Mouse (Mus musculus): ENCODE measurements at regions not wholly inside any gene's neighbourhood (a gene's known extent, or its start where the extent isn't known, plus 50 kb on each side); places are given as distances from the start of the nearest gene placed in this dataset.
A peak's percentile ranks its signal among the peaks of the same experiment; 100 is the strongest.

- H3K9me3 ChIP-seq (replicated peaks) = no peaks in the 10 kb centered on the region
- peaks cover 34% of the 10 kb centered on the region for H3K27me3 ChIP-seq (ENCODE audit: low read depth, poor library complexity, severe bottlenecking)
- H3K4me3 ChIP-seq = no peak overlapping the region
- H3K4me1 ChIP-seq = peaks cover 30% of the 10 kb centered on the region
- WGBS = 68% methylated on average over 21 of the region's 21 CpGs
- H3K27ac ChIP-seq (replicated peaks) = peak overlapping the region; percentile 57
- DNase-seq (ENCODE audit: low spot score) = no peak
- H3K36me3 ChIP-seq = no peaks in the 10 kb centered on the region
Observed at GRCm38 (mm10) chr5:111943337-111944162, 209.8 kb downstream of the Gm26897 start.

GRCm38 (mm10) chr5:111944273-111944971, 210.7 kb downstream of the Gm26897 start:
- Histone ChIP-seq H3K4me1 (peaks cover 30% of the 10 kb centered on the region), H3K36me3 (no peaks in the 10 kb centered on the region), H3K4me3 (peak overlapping the region; percentile 40), H3K9me3 (replicated peaks) (no peaks in the 10 kb centered on the region), H3K27me3 (ENCODE audit: low read depth, poor library complexity, severe bottlenecking) (peaks cover 34% of the 10 kb centered on the region), H3K27ac (replicated peaks) (peak overlapping the region; percentile 79)
- WGBS = 26% methylated on average over 26 of the region's 28 CpGs
- peak; percentile 32 for DNase-seq (ENCODE audit: low spot score)

- Histone ChIP-seq H3K4me1 (peaks cover 30% of the 10 kb centered on the region), H3K27me3 (ENCODE audit: low read depth, poor library complexity, severe bottlenecking) (peaks cover 34% of the 10 kb centered on the region), H3K27ac (replicated peaks) (peak overlapping the region; percentile 79), H3K36me3 (no peaks in the 10 kb centered on the region), H3K4me3 (no peak overlapping the region), H3K9me3 (replicated peaks) (no peaks in the 10 kb centered on the region)
- 64% methylated on average over 3 of the region's 3 CpGs for WGBS
- DNase-seq (ENCODE audit: low spot score) = no peak
Observed at GRCm38 (mm10) chr5:111944972-111945285, 211.2 kb downstream of the Gm26897 start.

- Histone ChIP-seq H3K27ac (replicated peaks) (no peak overlapping the region; the same call in 1 of the 2 replicates), H3K9me3 (replicated peaks) (no peaks in the 10 kb centered on the region), H3K27me3 (ENCODE audit: low read depth, poor library complexity, severe bottlenecking) (peaks cover 34% of the 10 kb centered on the region), H3K36me3 (no peaks in the 10 kb centered on the region), H3K4me1 (peaks cover 30% of the 10 kb centered on the region), H3K4me3 (no peak overlapping the region)
- DNase-seq (ENCODE audit: low spot score) = no peak
- WGBS = 88% methylated on average over 11 of the region's 11 CpGs
Observed at GRCm38 (mm10) chr5:111946281-111946680, 212.6 kb downstream of the Gm26897 start.

GRCm38 (mm10) chr5:111957698-111958097, 224.0 kb downstream of the Gm26897 start:
- H3K36me3 ChIP-seq = no peaks in the 10 kb centered on the region
- WGBS = 63% methylated on average over 28 of the region's 28 CpGs
- peak overlapping the region; percentile 77 for H3K27ac ChIP-seq (replicated peaks)
- DNase-seq (ENCODE audit: low spot score) = peak; percentile 42
- H3K4me1 ChIP-seq = peaks cover 24% of the 10 kb centered on the region
- H3K27me3 ChIP-seq (ENCODE audit: low read depth, poor library complexity, severe bottlenecking) = peaks cover 22% of the 10 kb centered on the region
- H3K4me3 ChIP-seq = peak overlapping the region; percentile 18; the same call in 1 of the 2 replicates
- H3K9me3 ChIP-seq (replicated peaks) = no peaks in the 10 kb centered on the region

GRCm38 (mm10) chr5:111958226-111958625, 224.5 kb downstream of the Gm26897 start:
- peak; percentile 78 for DNase-seq (ENCODE audit: low spot score)
- Histone ChIP-seq H3K4me1 (peaks cover 24% of the 10 kb centered on the region), H3K4me3 (peak overlapping the region; percentile 18), H3K27ac (replicated peaks) (peak overlapping the region; percentile 77), H3K9me3 (replicated peaks) (no peaks in the 10 kb centered on the region), H3K27me3 (ENCODE audit: low read depth, poor library complexity, severe bottlenecking) (peaks cover 22% of the 10 kb centered on the region), H3K36me3 (no peaks in the 10 kb centered on the region)
- 48% methylated on average over 17 of the region's 17 CpGs for WGBS

- Histone ChIP-seq H3K27me3 (ENCODE audit: low read depth, poor library complexity, severe bottlenecking) (no peaks in the 10 kb centered on the region), H3K27ac (replicated peaks) (no peak overlapping the region), H3K9me3 (replicated peaks) (no peaks in the 10 kb centered on the region), H3K4me1 (no peaks in the 10 kb centered on the region), H3K4me3 (no peak overlapping the region), H3K36me3 (no peaks in the 10 kb centered on the region)
- 92% methylated on average over 7 of the region's 7 CpGs for WGBS
- no peak for DNase-seq (ENCODE audit: low spot score)
Observed at GRCm38 (mm10) chr5:111965311-111965710, 231.6 kb downstream of the Gm26897 start.

- no peaks in the 10 kb centered on the region for H3K9me3 ChIP-seq (replicated peaks)
- DNase-seq (ENCODE audit: low spot score) = no peak
- no peak overlapping the region for H3K4me3 ChIP-seq
- H3K4me1 ChIP-seq = no peaks in the 10 kb centered on the region
- 83% methylated on average over 11 of the region's 11 CpGs for WGBS
- H3K27me3 ChIP-seq (ENCODE audit: low read depth, poor library complexity, severe bottlenecking) = no peaks in the 10 kb centered on the region
- H3K36me3 ChIP-seq = no peaks in the 10 kb centered on the region
- no peak overlapping the region for H3K27ac ChIP-seq (replicated peaks)
Observed at GRCm38 (mm10) chr5:111968121-111968520, 234.4 kb downstream of the Gm26897 start.

- Histone ChIP-seq H3K4me1 (no peaks in the 10 kb centered on the region), H3K36me3 (no peaks in the 10 kb centered on the region), H3K9me3 (replicated peaks) (no peaks in the 10 kb centered on the region), H3K27me3 (ENCODE audit: low read depth, poor library complexity, severe bottlenecking) (no peaks in the 10 kb centered on the region), H3K4me3 (no peak overlapping the region), H3K27ac (replicated peaks) (no peak overlapping the region)
- 87% methylated on average over 1 of the region's 1 CpGs for WGBS
- no peak for DNase-seq (ENCODE audit: low spot score)
Observed at GRCm38 (mm10) chr5:111968701-111969100, 235.0 kb downstream of the Gm26897 start.

GRCm38 (mm10) chr5:111971193-111971592, 237.5 kb downstream of the Gm26897 start:
- Histone ChIP-seq H3K9me3 (replicated peaks) (peaks cover 8% of the 10 kb centered on the region), H3K4me3 (no peak overlapping the region), H3K27ac (replicated peaks) (no peak overlapping the region), H3K4me1 (no peaks in the 10 kb centered on the region), H3K27me3 (ENCODE audit: low read depth, poor library complexity, severe bottlenecking) (no peaks in the 10 kb centered on the region), H3K36me3 (no peaks in the 10 kb centered on the region)
- no peak for DNase-seq (ENCODE audit: low spot score)
- 87% methylated on average over 3 of the region's 3 CpGs for WGBS

GRCm38 (mm10) chr5:111971952-111972351, 238.2 kb downstream of the Gm26897 start:
- Histone ChIP-seq H3K27ac (replicated peaks) (no peak overlapping the region), H3K36me3 (no peaks in the 10 kb centered on the region), H3K9me3 (replicated peaks) (peaks cover 8% of the 10 kb centered on the region), H3K27me3 (ENCODE audit: low read depth, poor library complexity, severe bottlenecking) (no peaks in the 10 kb centered on the region), H3K4me1 (no peaks in the 10 kb centered on the region), H3K4me3 (no peak overlapping the region)
- WGBS = 78% methylated on average over 3 of the region's 3 CpGs
- no peak for DNase-seq (ENCODE audit: low spot score)

GRCm38 (mm10) chr5:111975686-111976085, 242.0 kb downstream of the Gm26897 start:
- no peaks in the 10 kb centered on the region for H3K27me3 ChIP-seq (ENCODE audit: low read depth, poor library complexity, severe bottlenecking)
- no peaks in the 10 kb centered on the region for H3K36me3 ChIP-seq
- H3K9me3 ChIP-seq (replicated peaks) = peaks cover 9% of the 10 kb centered on the region
- no peak overlapping the region for H3K27ac ChIP-seq (replicated peaks)
- H3K4me3 ChIP-seq = no peak overlapping the region
- no peak for DNase-seq (ENCODE audit: low spot score)
- no peaks in the 10 kb centered on the region for H3K4me1 ChIP-seq
- WGBS = 50% methylated on average over 7 of the region's 7 CpGs

- H3K4me3 ChIP-seq = no peak overlapping the region
- H3K4me1 ChIP-seq = no peaks in the 10 kb centered on the region
- no peak for DNase-seq (ENCODE audit: low spot score)
- WGBS = 89% methylated on average over 3 of the region's 3 CpGs
- no peaks in the 10 kb centered on the region for H3K36me3 ChIP-seq
- peaks cover 15% of the 10 kb centered on the region for H3K9me3 ChIP-seq (replicated peaks)
- no peak overlapping the region for H3K27ac ChIP-seq (replicated peaks)
- H3K27me3 ChIP-seq (ENCODE audit: low read depth, poor library complexity, severe bottlenecking) = no peaks in the 10 kb centered on the region
Observed at GRCm38 (mm10) chr5:111979601-111980000, 245.9 kb downstream of the Gm26897 start.
